Mouse (Mus musculus): ENCODE results near the gene Olfr12.

- no peak for TF ChIP-seq POLR2A (IDR thresholded peaks at IDR 0.05; ENCODE audit: borderline replicate concordance, low read depth, low read length)
- no peak for TF ChIP-seq CTCF (IDR thresholded peaks at IDR 0.05; ENCODE audit: low read depth, low read length)
These were observed 46.6 kb upstream of the Olfr12 start, which contains the start of gene Olfr1413 for GRCm38 (mm10) chr1:92571022-92571421.
